Mouse (Mus musculus): ENCODE measurements around the gene Pabpn1l. TPM values are rescaled to one million over a fixed set of nuclear protein-coding genes. Genes with fewer than 3 reads are reported as not detected.

Gene Pabpn1l
- total RNA-seq, 1 experiment: not detected

- H3K4me1 ChIP-seq (ENCODE audit: control insufficient read depth in 2 of 2, insufficient read depth in 2 of 2, low read length in 2 of 2, poor library complexity in 1 of 2): peaks cover 9 to 35% of the 10 kb centered on the region in 2 experiments; a peak in 3 of 4 replicates
- TF ChIP-seq MAFK (IDR thresholded peaks at IDR 0.05; ENCODE audit: insufficient read depth, low read depth, low read length) (no peak), HCFC1 (IDR thresholded peaks at IDR 0.05; ENCODE audit: borderline replicate concordance, insufficient read depth, low read length) (peak; percentile 39; the same call in 1 of the 2 replicates)
- peak within 1 kb of the TSS; percentile 72 for H3K27ac ChIP-seq (ENCODE audit: insufficient read depth, low read depth, low read length, poor library complexity, severe bottlenecking)
- peak; percentile 98 for DNase-seq (ENCODE audit: low read depth, low spot score)
- in situ Hi-C loops (cut with MboI; ENCODE audit: low sequenced_read_pairs in 2 of 2, unreplicated experiment in 2 of 2): no loop called here
- H3K36me3 ChIP-seq (ENCODE audit: control insufficient read depth, insufficient read depth, low read length, poor library complexity, severe bottlenecking): peaks cover 19% of the 10 kb centered on the region
- no peaks in the 10 kb centered on the region for H3K9me3 ChIP-seq (ENCODE audit: control insufficient read depth, insufficient read depth, low read depth, low read length)
- peak within 1 kb of the TSS; percentile 93 for H3K9ac ChIP-seq (ENCODE audit: insufficient read depth, low read depth, low read length, poor library complexity, severe bottlenecking)
- H3K4me3 ChIP-seq (ENCODE audit: insufficient read depth in 1 of 2, low read depth in 1 of 2, low read length in 2 of 2, poor library complexity in 1 of 2, severe bottlenecking in 1 of 2): peak within 1 kb of the TSS; percentile 87 to 90
Observed at GRCm38 (mm10) chr8:122576648-122577022, 45.9 kb downstream of the Pabpn1l start, which contains the start of gene Aprt. Aprt (minus strand) TSS chr8:122576909.

GRCm38 (mm10) chr8:122575735-122576647, 46.5 kb downstream of the Pabpn1l start:
- peaks cover 26% of the 10 kb centered on the region for H3K36me3 ChIP-seq (ENCODE audit: control insufficient read depth, insufficient read depth, low read length, poor library complexity, severe bottlenecking)
- in situ Hi-C loops (cut with MboI; ENCODE audit: low sequenced_read_pairs in 2 of 2, unreplicated experiment in 2 of 2): no loop called here
- peak overlapping the region; percentile 93 for H3K9ac ChIP-seq (ENCODE audit: insufficient read depth, low read depth, low read length, poor library complexity, severe bottlenecking)
- H3K27ac ChIP-seq (ENCODE audit: insufficient read depth, low read depth, low read length, poor library complexity, severe bottlenecking): peak overlapping the region; percentile 72
- H3K9me3 ChIP-seq (ENCODE audit: control insufficient read depth, insufficient read depth, low read depth, low read length): no peaks in the 10 kb centered on the region
- DNase-seq (ENCODE audit: low read depth, low spot score): no peak
- H3K4me1 ChIP-seq (ENCODE audit: control insufficient read depth in 2 of 2, insufficient read depth in 2 of 2, low read length in 2 of 2, poor library complexity in 1 of 2): peaks cover 9 to 31% of the 10 kb centered on the region in 2 experiments; a peak in 3 of 4 replicates
- H3K4me3 ChIP-seq (ENCODE audit: insufficient read depth in 1 of 2, low read depth in 1 of 2, low read length in 2 of 2, poor library complexity in 1 of 2, severe bottlenecking in 1 of 2): peak overlapping the region; percentile 87 to 90
- TF ChIP-seq ZNF384 (IDR thresholded peaks at IDR 0.05; ENCODE audit: low read depth, low read length): no peak
- no peak for TF ChIP-seq MAFK (IDR thresholded peaks at IDR 0.05; ENCODE audit: insufficient read depth, low read depth, low read length)
- TF ChIP-seq HCFC1 (IDR thresholded peaks at IDR 0.05; ENCODE audit: borderline replicate concordance, insufficient read depth, low read length): no peak
- TF ChIP-seq ZC3H11A (IDR thresholded peaks at IDR 0.05; ENCODE audit: borderline replicate concordance, low read depth, low read length): no peak
- no peak for TF ChIP-seq CHD2 (IDR thresholded peaks at IDR 0.05; ENCODE audit: low read depth, low read length)

- H3K9ac ChIP-seq (ENCODE audit: insufficient read depth, low read depth, low read length, poor library complexity, severe bottlenecking): peak overlapping the region; percentile 93; the same call in 1 of the 2 replicates
Observed at GRCm38 (mm10) chr8:122575286-122575685, 47.3 kb downstream of the Pabpn1l start.

GRCm38 (mm10) chr8:122574667-122575251, 47.8 kb downstream of the Pabpn1l start:
- Histone ChIP-seq H3K4me1 (ENCODE audit: control insufficient read depth in 2 of 2, insufficient read depth in 2 of 2, low read length in 2 of 2, poor library complexity in 1 of 2) (peaks cover 9 to 27% of the 10 kb centered on the region in 2 experiments; a peak in 3 of 4 replicates), H3K9me3 (ENCODE audit: control insufficient read depth, insufficient read depth, low read depth, low read length) (no peaks in the 10 kb centered on the region), H3K9ac (ENCODE audit: insufficient read depth, low read depth, low read length, poor library complexity, severe bottlenecking) (no peak overlapping the region), H3K4me3 (ENCODE audit: insufficient read depth in 1 of 2, low read depth in 1 of 2, low read length in 2 of 2, poor library complexity in 1 of 2, severe bottlenecking in 1 of 2) (peak overlapping the region in 1 of 2 experiments; percentile 87; a peak in 2 of 4 replicates), H3K27ac (ENCODE audit: insufficient read depth, low read depth, low read length, poor library complexity, severe bottlenecking) (peak overlapping the region; percentile 9; the same call in 1 of the 2 replicates), H3K36me3 (ENCODE audit: control insufficient read depth, insufficient read depth, low read length, poor library complexity, severe bottlenecking) (peaks cover 38% of the 10 kb centered on the region)
- DNase-seq (ENCODE audit: low read depth, low spot score): no peak
- TF ChIP-seq ZNF384 (IDR thresholded peaks at IDR 0.05; ENCODE audit: low read depth, low read length) (no peak), MAFK (IDR thresholded peaks at IDR 0.05; ENCODE audit: insufficient read depth, low read depth, low read length) (peak; percentile 75)
- in situ Hi-C loops (cut with MboI; ENCODE audit: low sequenced_read_pairs in 2 of 2, unreplicated experiment in 2 of 2): no loop called here

More at GRCm38 (mm10) chr8:122575286-122575685, 47.3 kb downstream of the Pabpn1l start:
- peak overlapping the region; percentile 87 to 90 for H3K4me3 ChIP-seq (ENCODE audit: insufficient read depth in 1 of 2, low read depth in 1 of 2, low read length in 2 of 2, poor library complexity in 1 of 2, severe bottlenecking in 1 of 2)
- H3K36me3 ChIP-seq (ENCODE audit: control insufficient read depth, insufficient read depth, low read length, poor library complexity, severe bottlenecking): peaks cover 33% of the 10 kb centered on the region
- H3K27ac ChIP-seq (ENCODE audit: insufficient read depth, low read depth, low read length, poor library complexity, severe bottlenecking): peak overlapping the region; percentile 48; the same call in 1 of the 2 replicates
- peaks cover 9 to 26% of the 10 kb centered on the region in 2 experiments; a peak in 3 of 4 replicates for H3K4me1 ChIP-seq (ENCODE audit: control insufficient read depth in 2 of 2, insufficient read depth in 2 of 2, low read length in 2 of 2, poor library complexity in 1 of 2)
- TF ChIP-seq MAFK (IDR thresholded peaks at IDR 0.05; ENCODE audit: insufficient read depth, low read depth, low read length) (no peak), ZNF384 (IDR thresholded peaks at IDR 0.05; ENCODE audit: low read depth, low read length) (no peak), CHD2 (IDR thresholded peaks at IDR 0.05; ENCODE audit: low read depth, low read length) (no peak), HCFC1 (IDR thresholded peaks at IDR 0.05; ENCODE audit: borderline replicate concordance, insufficient read depth, low read length) (no peak), ZC3H11A (IDR thresholded peaks at IDR 0.05; ENCODE audit: borderline replicate concordance, low read depth, low read length) (no peak)
- no peaks in the 10 kb centered on the region for H3K9me3 ChIP-seq (ENCODE audit: control insufficient read depth, insufficient read depth, low read depth, low read length)
- in situ Hi-C loops (cut with MboI; ENCODE audit: low sequenced_read_pairs in 2 of 2, unreplicated experiment in 2 of 2): no loop called here
- DNase-seq (ENCODE audit: low read depth, low spot score): no peak

Measured in ES-E14 (cell line).